Mouse (Mus musculus) cerebellum, postnatal 10 days (tissue): Measurements from ENCODE around the gene Dnhd1.
"Not testable (repeated sequence)": the region's sequence is repeated elsewhere in the genome, so short reads cannot be mapped to it uniquely, and the experiment has no call there.

ENCODE experiments used
- DNase-seq, 2 experiments: peaks; one replicate each; pipeline ENCODE4 v3.0.0; 2021; ENCODE audit warnings: mixed read lengths in 2 of 2

Gene Dnhd1

DNA sequence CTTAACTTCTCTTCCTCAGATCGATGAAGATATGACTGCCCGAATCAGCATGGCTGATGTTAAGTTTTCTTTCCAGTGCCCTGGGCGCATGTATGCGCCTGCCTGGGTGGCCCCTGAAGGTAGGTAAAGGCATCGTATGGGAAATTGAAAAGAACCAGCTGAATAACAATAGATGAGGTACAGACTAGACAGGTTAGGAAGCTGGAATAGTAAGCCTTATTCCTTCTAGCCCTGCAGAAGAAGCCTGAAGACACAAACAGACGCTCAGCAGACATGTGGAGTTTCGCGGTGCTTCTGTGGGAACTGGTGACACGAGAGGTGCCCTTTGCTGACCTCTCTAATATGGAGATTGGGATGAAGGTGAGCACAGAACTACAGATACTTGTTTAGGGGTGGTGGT lies 91.4 kb downstream of the Dnhd1 start:
- DNase-seq, result peak in 1 of 2 experiments; percentile 1

GRCm38 (mm10) chr7:105742539-105743215 lies 92.0 kb downstream of the Dnhd1 start:
- peak in 1 of 2 experiments; percentile 3 for DNase-seq

DNA sequence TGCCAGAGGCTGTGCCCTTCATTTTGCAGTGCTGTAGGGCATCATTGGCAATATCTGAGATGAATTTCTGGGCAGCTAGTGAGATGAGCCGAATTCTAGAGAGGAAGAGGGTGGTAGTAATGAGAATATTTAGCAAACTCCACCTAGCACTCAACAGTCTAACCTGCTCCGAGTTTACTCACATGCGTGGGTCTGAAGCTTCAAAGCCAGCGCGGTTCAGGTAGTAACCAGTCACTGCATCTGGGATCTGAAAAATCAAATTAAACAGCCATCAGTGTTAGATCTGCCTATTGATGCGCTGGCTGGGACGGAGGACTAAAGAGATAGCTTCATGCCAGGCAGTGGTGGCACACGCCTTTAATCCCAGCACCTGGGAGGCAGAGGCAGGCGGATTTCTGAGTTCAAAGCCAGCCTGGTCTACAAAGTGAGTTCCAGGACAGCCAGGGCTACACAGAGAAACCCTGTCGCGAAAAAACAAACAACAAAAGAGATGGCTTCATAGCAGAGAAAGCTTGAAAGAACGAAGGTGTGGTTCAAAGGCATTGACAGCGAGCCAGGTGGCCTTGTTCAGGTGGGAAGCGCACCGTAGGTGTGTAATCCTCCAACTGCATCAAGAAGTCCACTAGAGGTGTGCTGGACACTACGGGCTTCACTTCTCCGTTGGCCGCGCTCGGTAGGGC lies 92.8 kb downstream of the Dnhd1 start:
- not testable (repeated sequence) for DNase-seq

DNA sequence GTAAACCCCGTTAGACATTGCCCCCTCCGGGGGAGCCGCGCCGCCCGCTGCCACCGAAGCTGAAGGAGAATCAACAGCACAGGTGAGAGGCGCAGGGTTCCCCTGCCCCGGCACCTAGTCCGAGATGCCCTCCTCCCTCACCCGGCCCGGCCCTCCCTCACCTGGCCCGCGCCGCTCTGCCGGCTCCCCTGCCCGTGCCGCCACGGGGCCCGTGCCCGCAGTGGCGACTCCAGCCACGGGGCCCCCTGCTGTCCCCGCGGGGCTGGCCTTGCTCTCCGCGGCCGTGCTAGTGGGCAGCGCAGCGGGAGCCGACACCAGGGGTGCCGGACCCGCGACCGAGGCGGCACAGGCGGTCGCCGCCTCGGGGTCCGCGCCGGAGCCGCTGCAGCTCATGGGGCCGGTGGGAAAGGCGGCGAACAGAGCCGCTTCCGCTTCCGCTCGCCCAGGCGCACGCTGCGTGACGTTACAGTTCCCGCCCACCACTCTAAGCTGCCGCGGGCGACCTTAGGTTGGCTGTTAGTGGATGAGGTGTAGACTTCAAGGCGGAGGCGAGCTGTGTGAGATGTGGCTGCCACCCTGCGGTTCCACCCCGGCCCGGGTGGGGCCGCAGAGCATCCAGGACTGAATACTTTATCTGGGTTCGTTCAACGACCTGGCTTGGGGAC lies 93.4 kb downstream of the Dnhd1 start, which contains the start of gene Taf10:
Gene Taf10 (minus strand): TSS at position 436 of the 665 bp plus-strand sequence.
- peak; percentile 93 to 94 for DNase-seq

GRCm38 (mm10) chr7:105747776-105748175 lies 97.1 kb downstream of the Dnhd1 start:
- no peak for DNase-seq

DNA sequence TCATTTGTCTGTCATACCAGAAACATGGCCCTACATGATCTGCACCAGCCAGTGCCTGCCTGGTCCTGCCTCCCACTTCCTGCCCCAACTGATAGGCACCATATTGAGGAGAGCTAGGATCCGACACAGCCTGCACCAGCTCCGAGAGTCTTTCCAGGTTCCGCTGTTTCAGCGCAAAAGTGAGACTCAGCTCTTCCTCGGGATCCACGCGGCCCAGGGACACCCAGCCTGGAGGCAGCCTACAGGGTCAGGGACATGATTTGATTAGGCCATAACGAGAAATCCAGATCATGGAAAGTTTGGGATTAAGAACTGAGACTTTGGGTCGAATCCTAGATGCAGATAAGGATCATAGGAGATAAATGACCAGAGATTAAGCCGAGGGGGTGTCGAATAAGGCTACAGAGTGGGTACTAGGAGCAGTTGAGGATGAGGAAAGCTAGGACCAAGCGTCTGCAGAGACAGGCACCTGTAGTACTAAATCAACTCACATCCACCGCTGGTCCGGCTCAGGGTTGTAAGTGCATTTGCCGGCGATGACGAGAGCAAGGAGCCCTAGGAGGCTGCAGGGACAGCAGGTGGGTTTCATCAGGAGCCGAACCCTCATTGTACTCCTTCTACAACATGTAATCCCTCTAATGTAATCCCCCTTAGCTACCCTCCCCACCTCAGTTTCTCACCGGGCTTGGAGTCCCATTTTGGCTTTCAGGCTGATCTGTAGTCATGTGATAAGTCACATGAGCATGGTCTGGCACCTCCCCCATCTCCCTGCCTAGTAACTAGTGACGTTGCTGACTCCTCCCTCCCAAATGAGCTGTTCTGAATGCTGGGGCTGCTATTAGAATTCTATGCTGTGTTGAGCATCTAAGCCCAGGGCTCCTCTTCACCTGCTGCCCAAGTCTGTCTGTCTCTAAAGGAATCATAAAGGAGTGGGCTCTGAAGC lies 101.1 kb downstream of the Dnhd1 start, which contains the start of gene Tpp1:
Gene Tpp1 (minus strand): TSS at position 745 of the 943 bp plus-strand sequence.
- DNase-seq, result peak; percentile 96

DNA sequence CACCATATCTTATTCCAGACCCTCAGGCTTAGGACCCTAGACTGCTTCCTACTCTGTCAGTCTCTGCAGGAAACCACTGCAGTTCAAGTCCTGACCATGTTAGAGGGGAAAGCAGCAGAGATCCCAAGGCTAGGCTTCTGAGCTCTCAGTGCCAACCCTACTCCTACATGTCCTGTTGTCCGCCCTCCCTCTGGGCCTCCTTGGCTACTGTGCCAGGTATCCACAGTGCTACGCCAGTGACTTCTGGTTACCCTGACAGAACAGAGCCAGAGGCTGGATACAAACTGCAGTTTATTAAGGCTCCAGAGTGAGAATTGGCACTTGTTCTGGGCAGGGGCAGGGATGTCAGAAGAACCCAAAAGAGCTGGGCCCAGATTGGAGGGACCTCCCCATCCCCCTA lies 102.1 kb downstream of the Dnhd1 start:
- DNase-seq, result peak; percentile 61

DNA sequence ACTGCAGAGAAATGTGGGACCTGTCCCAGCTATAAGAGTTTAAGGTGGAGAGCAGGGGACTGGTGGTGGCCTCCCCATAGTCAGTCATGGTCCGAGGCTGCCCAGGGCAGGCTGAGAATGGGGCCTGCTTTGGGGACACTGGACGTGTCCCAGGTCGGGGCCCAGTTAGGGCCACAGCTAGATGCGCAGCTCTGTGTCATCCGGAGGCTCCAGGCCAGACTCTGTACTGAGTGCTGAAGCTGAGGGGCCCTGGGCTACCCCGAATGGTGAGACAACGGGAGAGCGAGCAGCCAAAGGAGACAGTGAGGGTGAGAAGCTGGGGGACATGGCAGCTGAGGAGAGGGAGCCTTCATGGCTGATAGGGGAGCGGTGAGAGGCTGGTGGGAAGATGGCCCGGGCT lies 102.7 kb downstream of the Dnhd1 start:
- DNase-seq, result no peak

DNA sequence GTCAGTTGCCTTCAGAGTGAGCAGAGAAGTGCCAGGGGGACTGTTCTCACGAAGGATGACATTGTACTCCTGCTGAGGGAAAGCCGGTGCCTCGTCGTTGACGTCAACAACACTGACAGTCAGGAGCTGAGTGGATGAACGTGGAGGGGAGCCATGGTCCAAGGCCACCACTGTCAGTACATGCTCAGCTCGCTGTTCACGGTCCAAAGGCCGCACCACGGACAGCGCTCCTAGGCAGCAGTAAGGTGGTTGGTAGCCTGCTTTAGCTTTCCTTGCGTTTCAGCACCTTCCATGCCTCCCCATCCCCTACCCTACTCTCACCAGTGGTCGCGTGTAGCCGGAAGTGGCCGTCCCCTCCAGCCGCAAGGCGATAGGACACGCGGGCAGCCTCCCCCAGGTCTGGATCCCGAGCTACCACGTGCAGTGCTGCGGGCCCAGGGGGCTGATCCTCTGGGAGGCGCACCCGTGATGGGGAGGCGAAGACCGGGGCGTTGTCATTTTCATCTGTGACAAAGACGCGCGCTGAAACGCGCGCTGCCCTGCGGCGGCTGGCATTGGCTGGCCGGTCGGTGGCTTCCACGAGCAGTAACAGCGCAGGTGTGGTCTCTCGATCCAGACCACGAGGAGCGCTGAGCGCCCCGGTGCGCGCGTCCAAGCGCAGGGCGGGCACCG lies 111.3 kb downstream of the Dnhd1 start:
- DNase-seq, result no peak

DNA sequence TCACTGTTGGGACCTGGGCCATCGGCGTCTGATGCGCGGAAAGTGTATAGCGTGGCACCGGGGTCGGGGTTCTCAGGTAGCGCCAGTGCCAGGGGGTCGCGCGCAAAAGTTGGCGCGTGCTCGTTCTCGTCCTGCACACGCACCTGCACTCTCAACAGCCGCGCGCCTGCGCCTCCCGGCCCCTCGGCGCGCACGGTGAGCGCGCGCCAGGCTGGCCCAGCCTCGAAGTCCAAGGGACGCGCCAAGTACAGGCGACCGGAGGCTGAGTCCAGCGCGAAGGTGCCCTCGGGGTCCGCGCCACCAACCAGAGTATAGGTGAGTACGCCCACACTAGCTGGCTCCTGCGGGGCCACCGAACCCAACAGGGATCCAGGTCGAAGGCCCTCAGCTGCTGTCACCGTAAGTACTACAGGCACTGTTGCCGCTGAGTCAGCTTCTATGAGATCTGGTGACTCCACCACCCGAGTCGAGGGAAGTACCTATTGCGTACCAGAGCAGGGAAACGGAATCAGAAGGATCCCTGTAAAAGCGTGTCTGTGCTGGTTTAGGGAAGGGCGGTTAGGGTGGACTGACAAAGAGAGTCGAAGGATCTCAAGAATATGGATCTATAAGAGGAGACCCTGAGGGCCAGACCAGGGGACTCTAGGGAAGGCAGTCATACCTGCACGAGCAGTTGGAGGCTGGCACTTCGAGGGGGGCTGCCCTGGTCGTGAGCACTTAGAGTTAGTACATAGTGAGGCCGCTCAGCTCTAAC lies 112.1 kb downstream of the Dnhd1 start:
- DNase-seq, result no peak

GRCm38 (mm10) chr7:105764331-105764730 lies 113.7 kb downstream of the Dnhd1 start:
- DNase-seq, result peak; percentile 52 to 73

GRCm38 (mm10) chr7:105767729-105768165 lies 117.1 kb downstream of the Dnhd1 start:
- DNase-seq, result no peak

DNA sequence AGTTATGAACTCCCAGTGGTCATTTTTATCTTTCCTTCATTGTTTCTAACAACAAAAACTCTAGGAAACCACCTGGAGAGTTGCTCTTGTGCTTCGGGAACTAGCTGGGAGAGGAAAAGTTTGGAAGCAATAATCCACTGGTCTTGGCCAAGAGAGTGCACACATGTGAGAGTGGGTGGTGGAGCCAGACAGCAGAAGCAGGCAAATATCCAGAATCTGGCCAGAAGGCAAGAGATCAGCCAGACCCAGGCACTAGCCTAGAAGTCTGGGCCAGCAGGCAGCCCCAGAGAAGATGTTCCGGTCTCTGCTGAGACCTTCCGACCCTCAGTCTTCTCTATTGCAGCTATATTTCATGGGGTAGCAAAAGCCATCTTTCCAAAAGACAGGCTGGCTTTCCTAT lies 119.3 kb downstream of the Dnhd1 start:
- no peak for DNase-seq
